Mouse (Mus musculus) liver, adult 2 months (tissue): ENCODE results near the gene Gm42906.

Experiments
- CTCF ChIP-seq: fragments of 200-500 bp; IDR thresholded peaks from 2 replicates; pipeline ENCODE4 v1.5.1; 2011; ENCODE audit warnings: low read depth, low read length, control low read depth
- POLR2A ChIP-seq: fragments of 200-500 bp; IDR thresholded peaks from 2 replicates; pipeline ENCODE4 v1.6.1; 2011; ENCODE audit warnings: low read length, control low read depth; ENCODE audit not compliant: insufficient read depth; ENCODE audit errors: extremely low read depth

- TF ChIP-seq CTCF: no peak
- TF ChIP-seq POLR2A: no peak
Observed at GRCm38 (mm10) chr5:151210060-151210459, 217.9 kb downstream of the Gm42906 start.
